Mouse (Mus musculus) small intestine, adult 2 months (tissue): Measurements from ENCODE around the gene En2. TPM values are rescaled to one million over a fixed set of nuclear protein-coding genes. Genes with fewer than 3 reads are reported as not detected.
A peak's percentile ranks its signal among the peaks of the same experiment; 100 is the strongest.

Source experiments
- H3K27ac ChIP-seq: fragments of 200-500 bp; 2 replicates; pipeline ENCODE4 v1.5.1; 2012; ENCODE audit warnings: low read depth, low read length, control low read depth, inconsistent platforms; ENCODE audit not compliant: insufficient read depth
- H3K27me3 ChIP-seq: fragments of 200-500 bp; 2 replicates; pipeline ENCODE4 v1.6.1; 2012; ENCODE audit warnings: mild to moderate bottlenecking, moderate library complexity, low read length, inconsistent platforms; ENCODE audit not compliant: control insufficient read depth, insufficient read depth
- H3K36me3 ChIP-seq: fragments of 200-500 bp; 2 replicates; pipeline ENCODE4 v1.6.1; 2012; ENCODE audit warnings: mild to moderate bottlenecking, low read length, control low read depth, inconsistent platforms; ENCODE audit not compliant: control insufficient read depth, insufficient read depth
- H3K4me1 ChIP-seq: fragments of 200-500 bp; 2 replicates; pipeline ENCODE4 v1.6.1; 2012; ENCODE audit warnings: low read length, inconsistent platforms, mixed read lengths; ENCODE audit not compliant: control insufficient read depth, insufficient read depth, insufficient read length
- H3K4me3 ChIP-seq: fragments of 200-500 bp; 2 replicates; pipeline ENCODE4 v1.5.1; 2012; ENCODE audit warnings: low read depth, mild to moderate bottlenecking, control low read depth, inconsistent platforms, low read length, moderate library complexity
- CTCF ChIP-seq: fragments of 200-500 bp; IDR thresholded peaks from 2 replicates; pipeline ENCODE4 v1.5.1; 2012; ENCODE audit warnings: low read depth, mild to moderate bottlenecking, control low read depth, inconsistent platforms, low read length, moderate library complexity, mixed read lengths; ENCODE audit not compliant: insufficient replicate concordance, insufficient read length; ENCODE audit errors: extremely low read depth
- POLR2A ChIP-seq: fragments of 200-500 bp; IDR thresholded peaks from 2 replicates; pipeline ENCODE4 v1.6.1; 2012; ENCODE audit warnings: low read depth, mild to moderate bottlenecking, control low read depth, inconsistent platforms, low read length, moderate library complexity
- WGBS: fragments of 180-500 bp; shearing (Covaris S2); methylation state at CpG from one replicate; pipeline ENCODE4 v1.1.7; 2018; 5-methylcytosine and 5-hydroxymethylcytosine counted together
- polyA plus RNA-seq: library from polyadenylated mRNA; depleted of rRNA; stranded (reverse); fragments of >200 nt; gene quantifications from 2 replicates; pipeline ENCODE4 v1.2.3, GENCODE M21; 2012

En2 gene
- polyA plus RNA-seq, 1 experiment: not detected

- no peak overlapping the region for H3K4me3 ChIP-seq
- 1% methylated on average over 24 of the region's 24 CpGs for WGBS
- TF ChIP-seq POLR2A: no peak
- no peaks in the 10 kb centered on the region for H3K36me3 ChIP-seq
- H3K27ac ChIP-seq: no peak overlapping the region
- peaks cover 85% of the 10 kb centered on the region for H3K27me3 ChIP-seq
- H3K4me1 ChIP-seq: peaks cover 10% of the 10 kb centered on the region; the same call in 1 of the 2 replicates
Measured at GRCm38 (mm10) chr5:28161938-28162402, 3.5 kb upstream of the En2 start.

DNA sequence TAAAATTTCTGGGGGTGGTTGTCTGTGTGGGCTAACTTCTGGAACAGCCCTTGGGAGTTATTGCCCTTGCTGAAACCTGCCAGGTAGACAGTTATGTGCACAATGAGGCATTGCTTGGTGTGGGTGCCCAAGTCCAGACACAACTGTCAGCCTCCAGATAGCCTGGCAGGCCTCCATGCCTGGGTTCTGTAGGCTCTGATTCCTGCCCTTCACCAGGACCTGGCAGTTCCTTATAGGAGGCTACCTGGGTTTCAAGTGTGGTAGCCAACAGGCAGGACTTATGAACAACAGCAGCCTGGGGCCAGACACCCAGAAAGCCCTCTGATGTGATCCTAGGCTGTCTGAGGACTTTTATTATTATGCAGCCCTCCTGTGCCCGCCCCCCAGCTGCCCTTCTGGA lies 1.6 kb upstream of the En2 start:
- Histone ChIP-seq H3K4me1 (peaks cover 16% of the 10 kb centered on the region), H3K4me3 (no peak overlapping the region), H3K36me3 (no peaks in the 10 kb centered on the region), H3K27ac (no peak overlapping the region), H3K27me3 (peaks cover 86% of the 10 kb centered on the region)
- no peak for TF ChIP-seq POLR2A
- TF ChIP-seq CTCF: no peak
- 23% methylated on average over 1 of the region's 1 CpGs for WGBS

- no peak overlapping the region for H3K27ac ChIP-seq
- TF ChIP-seq CTCF (no peak), POLR2A (no peak)
- peaks cover 84% of the 10 kb centered on the region for H3K27me3 ChIP-seq
- WGBS: 1% methylated on average over 111 of the region's 111 CpGs
- peak overlapping the region; percentile 60 for H3K4me3 ChIP-seq
- no peaks in the 10 kb centered on the region for H3K36me3 ChIP-seq
- H3K4me1 ChIP-seq: peaks cover 16% of the 10 kb centered on the region
Measured at GRCm38 (mm10) chr5:28166256-28167231, 1.1 kb downstream of the En2 start.

GRCm38 (mm10) chr5:28167611-28168252 lies 2.2 kb downstream of the En2 start:
- no peaks in the 10 kb centered on the region for H3K36me3 ChIP-seq
- H3K4me1 ChIP-seq: peaks cover 16% of the 10 kb centered on the region
- H3K4me3 ChIP-seq: no peak overlapping the region
- no peak for TF ChIP-seq CTCF
- 0 out of 2 replicates have a peak, but pooled peaks have one; percentile 12 for TF ChIP-seq POLR2A
- peaks cover 83% of the 10 kb centered on the region for H3K27me3 ChIP-seq
- 2% methylated on average over 29 of the region's 29 CpGs for WGBS
- no peak overlapping the region for H3K27ac ChIP-seq

- H3K4me3 ChIP-seq: peak overlapping the region; percentile 37
- no peak overlapping the region for H3K27ac ChIP-seq
- H3K36me3 ChIP-seq: no peaks in the 10 kb centered on the region
- H3K4me1 ChIP-seq: peaks cover 16% of the 10 kb centered on the region
- 3% methylated on average over 36 of the region's 36 CpGs for WGBS
- peaks cover 86% of the 10 kb centered on the region for H3K27me3 ChIP-seq
- no peak for TF ChIP-seq POLR2A
- TF ChIP-seq CTCF: no peak
Measured at GRCm38 (mm10) chr5:28168253-28169165, 3.0 kb downstream of the En2 start.

DNA sequence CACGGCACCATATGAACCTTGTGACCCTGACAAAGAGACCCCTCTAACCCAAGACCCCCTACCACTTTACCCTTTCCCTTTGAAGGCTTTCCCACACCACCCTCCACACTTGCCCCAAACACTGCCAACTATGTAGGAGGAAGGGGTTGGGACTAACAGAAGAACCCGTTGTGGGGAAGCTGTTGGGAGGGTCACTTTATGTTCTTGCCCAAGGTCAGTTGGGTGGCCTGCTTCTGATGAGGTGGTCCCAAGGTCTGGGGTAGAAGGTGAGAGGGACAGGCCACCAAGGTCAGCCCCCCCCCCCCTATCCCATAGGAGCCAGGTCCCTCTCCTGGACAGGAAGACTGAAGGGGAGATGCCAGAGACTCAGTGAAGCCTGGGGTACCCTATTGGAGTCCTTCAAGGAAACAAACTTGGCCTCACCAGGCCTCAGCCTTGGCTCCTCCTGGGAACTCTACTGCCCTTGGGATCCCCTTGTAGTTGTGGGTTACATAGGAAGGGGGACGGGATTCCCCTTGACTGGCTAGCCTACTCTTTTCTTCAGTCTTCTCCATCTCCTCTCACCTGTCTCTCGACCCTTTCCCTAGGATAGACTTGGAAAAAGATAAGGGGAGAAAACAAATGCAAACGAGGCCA lies 3.8 kb downstream of the En2 start:
- TF ChIP-seq POLR2A: no peak
- TF ChIP-seq CTCF: no peak
- Histone ChIP-seq H3K36me3 (no peaks in the 10 kb centered on the region), H3K4me1 (peaks cover 16% of the 10 kb centered on the region), H3K27me3 (peaks cover 87% of the 10 kb centered on the region), H3K4me3 (no peak overlapping the region), H3K27ac (no peak overlapping the region)
- WGBS: 7% methylated on average over 5 of the region's 5 CpGs
